Mouse (Mus musculus): ENCODE data around the gene Mymk. TPM values are rescaled to one million over a fixed set of nuclear protein-coding genes. Genes with fewer than 3 reads are reported as not detected.

Mymk gene
- 0.32 TPM in 1 of 2 replicates, not detected in the other for polyA plus RNA-seq (2014; fragmentation: Nextera tagmentation; extraction: Ambion mirVana)

GRCm38 (mm10) chr2:27071978-27072377 is at the start of gene Mymk:
Mymk (minus strand) TSS chr2:27072179.
- Histone ChIP-seq H3K9me3 (ENCODE audit: control insufficient read depth, low read length) (no peaks in the 10 kb centered on the region), H3K36me3 (replicated peaks; ENCODE audit: control insufficient read depth, insufficient read depth) (no peaks in the 10 kb centered on the region), H3K4me3 (replicated peaks; ENCODE audit: low read length) (no peak within 1 kb of the TSS), H3K4me2 (replicated peaks) (no peak within 1 kb of the TSS), H3K9ac (no peak within 1 kb of the TSS), H3K27me3 (ENCODE audit: control insufficient read depth, insufficient read depth, low read length) (no peaks in the 10 kb centered on the region), H3K4me1 (replicated peaks; ENCODE audit: control insufficient read depth, insufficient read depth, low read length) (0 out of 2 replicates have a peak, but pooled peaks cover 8% of the 10 kb centered on the region), H3K27ac (no peak within 1 kb of the TSS)
- DNase-seq (ENCODE audit: low spot score) (no peak), ATAC-seq (ENCODE audit: low FRiP score) (no peak)
- 75% methylated on average over 2 of the region's 2 CpGs for WGBS

DNA sequence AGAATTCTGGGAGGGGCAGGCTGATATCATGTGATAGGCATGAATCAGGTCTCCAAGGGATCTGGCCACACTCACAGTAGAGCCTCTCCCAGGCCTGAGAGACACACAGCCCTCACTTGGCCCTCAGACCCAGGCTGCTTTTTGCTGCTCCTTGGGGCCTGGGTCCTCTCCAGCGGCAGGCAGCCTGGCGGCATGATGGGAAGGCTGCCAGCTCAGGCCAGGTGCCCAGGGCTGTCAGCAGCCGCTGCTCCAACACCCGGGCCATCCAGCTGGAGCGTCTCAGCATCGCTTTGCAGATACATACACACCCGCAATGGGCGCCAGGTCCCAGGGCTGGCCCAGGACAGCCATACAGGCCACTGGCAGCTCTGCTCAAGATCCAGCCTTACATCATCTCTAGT is 48.3 kb upstream of the Mymk start:
- no peak overlapping the region for H3K9ac ChIP-seq
- no peak for DNase-seq (ENCODE audit: low spot score)
- no peak overlapping the region for H3K4me3 ChIP-seq (replicated peaks; ENCODE audit: low read length)
- no peak for ATAC-seq (ENCODE audit: low FRiP score)
- WGBS = 66% methylated on average over 8 of the region's 8 CpGs
- H3K4me1 ChIP-seq (replicated peaks; ENCODE audit: control insufficient read depth, insufficient read depth, low read length) = peaks cover 21% of the 10 kb centered on the region
- H3K27ac ChIP-seq = no peak overlapping the region
- no peak overlapping the region for H3K4me2 ChIP-seq (replicated peaks)
- H3K9me3 ChIP-seq (ENCODE audit: control insufficient read depth, low read length) = no peaks in the 10 kb centered on the region
- H3K27me3 ChIP-seq (ENCODE audit: control insufficient read depth, insufficient read depth, low read length) = no peaks in the 10 kb centered on the region
- no peaks in the 10 kb centered on the region for H3K36me3 ChIP-seq (replicated peaks; ENCODE audit: control insufficient read depth, insufficient read depth)

DNA sequence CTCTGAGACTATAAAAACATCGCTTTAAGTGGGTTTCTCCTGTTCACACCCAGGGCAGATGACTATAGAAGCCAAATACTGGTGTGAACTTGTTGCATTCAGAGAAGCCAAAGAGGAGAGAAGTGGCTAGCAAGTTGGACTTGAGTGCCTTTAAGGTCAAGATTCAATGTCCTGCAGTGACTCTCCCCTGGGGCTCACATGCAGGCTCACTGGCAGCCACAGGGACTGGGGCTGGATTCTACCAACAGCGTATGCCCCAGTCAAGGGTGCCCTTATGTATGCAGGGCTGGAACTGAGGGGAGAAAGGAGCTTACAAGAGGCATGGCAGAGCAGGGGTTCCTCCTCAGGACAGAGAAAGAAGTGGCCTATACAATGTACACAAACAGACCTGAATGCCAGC is 47.8 kb upstream of the Mymk start:
- H3K36me3 ChIP-seq (replicated peaks; ENCODE audit: control insufficient read depth, insufficient read depth) = no peaks in the 10 kb centered on the region
- no peak overlapping the region for H3K4me2 ChIP-seq (replicated peaks)
- peaks cover 21% of the 10 kb centered on the region for H3K4me1 ChIP-seq (replicated peaks; ENCODE audit: control insufficient read depth, insufficient read depth, low read length)
- ATAC-seq (ENCODE audit: low FRiP score) (no peak), DNase-seq (ENCODE audit: low spot score) (no peak)
- no peak overlapping the region for H3K4me3 ChIP-seq (replicated peaks; ENCODE audit: low read length)
- no peaks in the 10 kb centered on the region for H3K27me3 ChIP-seq (ENCODE audit: control insufficient read depth, insufficient read depth, low read length)
- 98% methylated on average over 2 of the region's 2 CpGs for WGBS
- no peak overlapping the region for H3K27ac ChIP-seq
- no peaks in the 10 kb centered on the region for H3K9me3 ChIP-seq (ENCODE audit: control insufficient read depth, low read length)
- H3K9ac ChIP-seq = no peak overlapping the region

- peaks cover 21% of the 10 kb centered on the region for H3K4me1 ChIP-seq (replicated peaks; ENCODE audit: control insufficient read depth, insufficient read depth, low read length)
- no peaks in the 10 kb centered on the region for H3K27me3 ChIP-seq (ENCODE audit: control insufficient read depth, insufficient read depth, low read length)
- no peak overlapping the region for H3K4me2 ChIP-seq (replicated peaks)
- 55% methylated on average over 4 of the region's 4 CpGs for WGBS
- ATAC-seq (ENCODE audit: low FRiP score) (no peak), DNase-seq (ENCODE audit: low spot score) (no peak)
- H3K4me3 ChIP-seq (replicated peaks; ENCODE audit: low read length) = no peak overlapping the region
- H3K27ac ChIP-seq = no peak overlapping the region
- no peaks in the 10 kb centered on the region for H3K9me3 ChIP-seq (ENCODE audit: control insufficient read depth, low read length)
- H3K36me3 ChIP-seq (replicated peaks; ENCODE audit: control insufficient read depth, insufficient read depth) = no peaks in the 10 kb centered on the region
- H3K9ac ChIP-seq = no peak overlapping the region
Measured at GRCm38 (mm10) chr2:27118452-27118851, 46.5 kb upstream of the Mymk start.

DNA sequence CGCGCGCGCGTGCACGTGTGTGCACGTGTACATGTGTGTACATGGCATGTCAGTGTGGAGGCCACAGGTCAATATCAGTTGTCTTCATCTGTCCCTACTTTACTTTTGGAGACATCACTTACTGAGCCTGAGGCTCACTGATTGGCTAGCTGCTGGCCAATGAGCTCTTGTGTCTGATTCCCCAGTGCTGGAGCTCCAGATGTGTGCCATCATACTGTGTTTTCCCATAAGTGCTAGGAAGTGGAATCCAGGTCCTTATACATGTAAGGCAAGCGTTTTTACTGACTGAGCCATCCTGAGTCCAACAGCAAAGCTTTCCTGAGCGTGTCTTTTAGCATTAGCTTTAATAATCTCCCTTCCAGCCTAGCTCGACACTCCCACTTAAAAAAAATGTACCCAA is 42.2 kb upstream of the Mymk start:
- Histone ChIP-seq H3K4me1 (replicated peaks; ENCODE audit: control insufficient read depth, insufficient read depth, low read length) (no peaks in the 10 kb centered on the region), H3K27me3 (ENCODE audit: control insufficient read depth, insufficient read depth, low read length) (no peaks in the 10 kb centered on the region), H3K4me3 (replicated peaks; ENCODE audit: low read length) (no peak overlapping the region), H3K9ac (no peak overlapping the region), H3K4me2 (replicated peaks) (no peak overlapping the region), H3K27ac (no peak overlapping the region), H3K36me3 (replicated peaks; ENCODE audit: control insufficient read depth, insufficient read depth) (no peaks in the 10 kb centered on the region), H3K9me3 (ENCODE audit: control insufficient read depth, low read length) (no peaks in the 10 kb centered on the region)
- no peak for ATAC-seq (ENCODE audit: low FRiP score)
- DNase-seq (ENCODE audit: low spot score) = no peak
- 94% methylated on average over 10 of the region's 10 CpGs for WGBS

GRCm38 (mm10) chr2:27112585-27112984 is 40.6 kb upstream of the Mymk start:
- Histone ChIP-seq H3K27me3 (ENCODE audit: control insufficient read depth, insufficient read depth, low read length) (no peaks in the 10 kb centered on the region), H3K4me1 (replicated peaks; ENCODE audit: control insufficient read depth, insufficient read depth, low read length) (no peaks in the 10 kb centered on the region), H3K27ac (no peak overlapping the region), H3K4me3 (replicated peaks; ENCODE audit: low read length) (no peak overlapping the region), H3K4me2 (replicated peaks) (no peak overlapping the region), H3K9ac (no peak overlapping the region), H3K36me3 (replicated peaks; ENCODE audit: control insufficient read depth, insufficient read depth) (no peaks in the 10 kb centered on the region), H3K9me3 (ENCODE audit: control insufficient read depth, low read length) (no peaks in the 10 kb centered on the region)
- DNase-seq (ENCODE audit: low spot score) (no peak), ATAC-seq (ENCODE audit: low FRiP score) (no peak)
- 77% methylated on average over 20 of the region's 20 CpGs for WGBS

GRCm38 (mm10) chr2:27109052-27109451 is 37.1 kb upstream of the Mymk start:
- Histone ChIP-seq H3K27ac (no peak overlapping the region), H3K36me3 (replicated peaks; ENCODE audit: control insufficient read depth, insufficient read depth) (no peaks in the 10 kb centered on the region), H3K9ac (no peak overlapping the region), H3K4me2 (replicated peaks) (no peak overlapping the region), H3K27me3 (ENCODE audit: control insufficient read depth, insufficient read depth, low read length) (no peaks in the 10 kb centered on the region), H3K9me3 (ENCODE audit: control insufficient read depth, low read length) (no peaks in the 10 kb centered on the region), H3K4me1 (replicated peaks; ENCODE audit: control insufficient read depth, insufficient read depth, low read length) (no peaks in the 10 kb centered on the region), H3K4me3 (replicated peaks; ENCODE audit: low read length) (no peak overlapping the region)
- DNase-seq (ENCODE audit: low spot score) (no peak), ATAC-seq (ENCODE audit: low FRiP score) (no peak)
- 71% methylated on average over 5 of the region's 5 CpGs for WGBS

DNA sequence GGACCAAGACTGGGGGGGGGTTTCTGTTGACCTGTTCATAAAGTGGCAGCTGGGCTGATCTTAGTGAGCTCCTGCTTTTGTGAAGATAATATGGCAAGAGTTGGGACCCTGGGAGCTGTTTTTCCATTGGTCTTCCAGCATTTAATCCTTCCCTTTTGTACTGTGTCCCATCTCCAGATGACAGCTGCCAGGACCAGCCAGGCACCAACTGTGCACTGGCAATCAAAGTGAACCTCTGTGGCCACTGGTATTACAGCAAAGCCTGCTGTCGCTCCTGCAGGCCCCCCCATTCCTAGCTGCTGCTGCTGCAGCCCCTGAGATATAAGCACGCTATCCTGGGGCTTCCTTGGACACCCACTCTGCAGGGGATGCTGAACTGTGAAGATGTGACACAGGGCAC is 36.2 kb upstream of the Mymk start:
- H3K9me3 ChIP-seq (ENCODE audit: control insufficient read depth, low read length) = no peaks in the 10 kb centered on the region
- WGBS = 65% methylated on average over 2 of the region's 2 CpGs
- no peak overlapping the region for H3K4me2 ChIP-seq (replicated peaks)
- no peak overlapping the region for H3K4me3 ChIP-seq (replicated peaks; ENCODE audit: low read length)
- DNase-seq (ENCODE audit: low spot score) (no peak), ATAC-seq (ENCODE audit: low FRiP score) (no peak)
- no peak overlapping the region for H3K9ac ChIP-seq
- H3K27ac ChIP-seq = no peak overlapping the region
- H3K36me3 ChIP-seq (replicated peaks; ENCODE audit: control insufficient read depth, insufficient read depth) = no peaks in the 10 kb centered on the region
- peaks cover 7% of the 10 kb centered on the region for H3K4me1 ChIP-seq (replicated peaks; ENCODE audit: control insufficient read depth, insufficient read depth, low read length)
- no peaks in the 10 kb centered on the region for H3K27me3 ChIP-seq (ENCODE audit: control insufficient read depth, insufficient read depth, low read length)

- ATAC-seq (ENCODE audit: low FRiP score) (no peak), DNase-seq (ENCODE audit: low spot score) (no peak)
- Histone ChIP-seq H3K4me1 (replicated peaks; ENCODE audit: control insufficient read depth, insufficient read depth, low read length) (peaks cover 7% of the 10 kb centered on the region), H3K27me3 (ENCODE audit: control insufficient read depth, insufficient read depth, low read length) (no peaks in the 10 kb centered on the region), H3K36me3 (replicated peaks; ENCODE audit: control insufficient read depth, insufficient read depth) (no peaks in the 10 kb centered on the region), H3K27ac (no peak overlapping the region), H3K9me3 (ENCODE audit: control insufficient read depth, low read length) (no peaks in the 10 kb centered on the region), H3K4me2 (replicated peaks) (no peak overlapping the region), H3K4me3 (replicated peaks; ENCODE audit: low read length) (no peak overlapping the region), H3K9ac (no peak overlapping the region)
- 51% methylated on average over 3 of the region's 3 CpGs for WGBS
Measured at GRCm38 (mm10) chr2:27106816-27107215, 34.8 kb upstream of the Mymk start.

DNA sequence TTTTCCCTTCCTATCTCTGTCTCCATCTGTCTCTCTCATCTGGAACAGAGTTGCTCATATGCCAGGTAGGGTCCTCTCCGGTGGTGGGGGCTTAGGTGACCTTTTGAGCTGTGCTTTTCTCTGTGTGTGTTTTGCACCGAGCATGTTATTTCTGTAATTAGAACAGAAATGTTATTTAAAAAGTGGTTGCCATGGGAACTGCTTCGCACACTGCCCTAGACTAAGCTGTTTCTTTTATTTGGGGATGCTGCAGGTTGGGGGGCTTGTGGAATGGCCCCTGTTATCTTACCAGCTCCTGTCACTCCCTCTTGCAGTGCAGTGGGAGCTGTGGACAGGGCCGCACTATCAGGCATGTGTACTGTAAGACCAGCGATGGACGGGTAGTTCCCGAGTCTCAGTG is 31.6 kb upstream of the Mymk start:
- no peaks in the 10 kb centered on the region for H3K36me3 ChIP-seq (replicated peaks; ENCODE audit: control insufficient read depth, insufficient read depth)
- DNase-seq (ENCODE audit: low spot score) (no peak), ATAC-seq (ENCODE audit: low FRiP score) (no peak)
- H3K27ac ChIP-seq = no peak overlapping the region
- H3K4me1 ChIP-seq (replicated peaks; ENCODE audit: control insufficient read depth, insufficient read depth, low read length) = peaks cover 8% of the 10 kb centered on the region
- H3K4me2 ChIP-seq (replicated peaks) = no peak overlapping the region
- no peak overlapping the region for H3K4me3 ChIP-seq (replicated peaks; ENCODE audit: low read length)
- H3K27me3 ChIP-seq (ENCODE audit: control insufficient read depth, insufficient read depth, low read length) = no peaks in the 10 kb centered on the region
- no peak overlapping the region for H3K9ac ChIP-seq
- WGBS = 50% methylated on average over 7 of the region's 7 CpGs
- no peaks in the 10 kb centered on the region for H3K9me3 ChIP-seq (ENCODE audit: control insufficient read depth, low read length)
